Mouse (Mus musculus) cerebellum, adult 9-11 months (tissue): Measurements from ENCODE around the gene Trim3.
A peak's percentile ranks its signal among the peaks of the same experiment; 100 is the strongest.

ENCODE experiments used
- DNase-seq: peaks from one replicate; pipeline ENCODE4 v3.0.0; 2022

The Trim3 gene

DNA sequence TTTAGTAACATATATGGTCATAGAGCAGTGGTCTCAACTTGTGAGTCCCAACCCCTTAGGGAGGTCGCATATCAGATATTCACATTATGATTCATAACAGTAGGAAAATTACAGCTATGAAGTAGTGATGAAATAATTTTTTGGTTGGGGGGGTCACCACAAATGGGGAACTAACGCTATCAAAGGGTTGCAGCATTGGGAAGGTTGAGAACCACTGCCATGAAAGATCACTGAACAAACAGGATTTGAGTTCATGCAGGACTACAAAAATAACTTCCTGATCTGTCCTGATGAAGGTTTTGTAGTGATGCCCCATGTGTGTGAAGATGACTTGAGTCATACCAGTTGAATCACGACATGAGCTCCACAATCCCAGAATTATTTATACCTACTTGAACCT lies 24.9 kb downstream of the Trim3 start:
- DNase-seq = no peak

DNA sequence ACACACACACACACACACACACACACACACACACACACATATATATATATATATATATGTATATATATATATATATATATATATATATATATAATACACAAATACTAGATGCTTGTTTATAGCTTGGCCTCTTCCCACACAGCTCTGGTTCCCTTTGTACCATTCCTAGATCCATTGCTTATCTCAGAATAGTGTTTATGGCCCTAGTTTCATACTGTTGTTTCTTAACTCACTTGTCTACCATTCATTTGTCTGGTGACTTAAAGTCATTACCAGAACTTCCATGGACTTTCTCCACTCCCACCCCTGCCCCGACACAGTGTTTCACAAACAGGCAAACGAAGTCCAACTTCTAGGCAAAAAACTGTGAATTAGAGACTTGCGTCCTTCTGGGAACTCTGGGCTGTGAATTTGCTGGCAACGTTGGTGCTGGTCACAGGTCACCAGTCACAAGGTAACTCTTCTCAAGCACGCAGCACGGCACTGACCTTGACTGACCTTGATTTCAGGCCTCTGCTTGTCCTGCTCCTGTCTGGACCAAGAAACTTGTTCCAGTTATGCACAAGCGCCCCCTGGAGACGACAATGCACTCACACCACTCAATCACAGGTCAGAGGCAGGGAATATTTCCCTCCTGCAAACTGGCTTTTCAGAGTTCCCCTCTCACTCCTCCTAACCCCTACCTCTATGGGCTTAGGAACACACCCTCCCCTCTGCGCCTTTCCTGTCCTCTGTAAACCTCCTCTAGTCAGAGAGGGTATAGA lies 30.3 kb downstream of the Trim3 start:
- peak; percentile 74 for DNase-seq

DNA sequence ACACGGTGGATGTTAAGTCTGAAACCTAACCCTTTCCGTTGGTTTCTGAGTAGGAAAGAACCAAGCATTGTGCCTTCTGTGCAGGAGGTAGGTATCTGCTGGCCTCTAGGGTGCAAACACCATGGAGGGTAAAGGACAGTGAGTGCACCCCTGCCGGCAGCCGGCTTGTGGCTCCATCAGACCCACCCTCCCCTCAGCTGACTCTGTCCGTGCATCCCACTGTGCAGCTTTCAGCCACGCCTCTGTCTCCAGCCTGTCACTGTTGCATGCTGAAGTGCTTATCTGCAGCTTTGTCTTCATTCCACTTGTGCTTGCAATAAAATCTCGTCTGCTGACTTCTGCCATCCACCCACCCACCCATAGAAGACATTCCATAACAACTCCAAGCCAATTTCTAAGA lies 43.3 kb downstream of the Trim3 start:
- no peak for DNase-seq

DNA sequence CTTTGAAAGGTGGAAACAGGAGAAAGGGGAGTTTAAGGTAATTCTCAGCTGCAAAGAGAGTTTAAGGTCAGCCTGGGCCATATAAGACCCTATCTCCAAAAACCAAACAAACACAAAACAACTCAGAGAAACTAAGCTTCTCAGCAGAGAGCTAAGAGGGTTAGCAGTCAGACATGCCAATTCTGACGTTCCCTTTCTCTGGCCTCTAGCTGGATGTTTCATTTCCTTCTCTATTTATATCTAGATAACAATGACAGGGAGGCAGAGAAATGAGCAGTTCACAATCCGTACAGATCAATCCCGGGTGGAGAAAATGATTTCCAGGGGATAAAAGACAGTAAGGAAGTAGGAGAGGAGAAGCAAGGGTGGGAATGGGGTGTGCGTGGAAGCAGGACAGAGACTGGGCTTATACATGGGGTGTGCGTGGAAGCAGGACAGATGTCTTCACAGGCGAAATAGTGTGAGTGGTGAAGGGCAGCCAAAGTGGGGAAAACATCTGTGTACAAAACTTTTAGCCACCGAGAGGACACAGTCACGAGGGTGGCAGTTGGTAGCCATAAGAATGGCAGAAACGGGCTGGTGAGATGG lies 45.0 kb downstream of the Trim3 start:
- no peak for DNase-seq

DNA sequence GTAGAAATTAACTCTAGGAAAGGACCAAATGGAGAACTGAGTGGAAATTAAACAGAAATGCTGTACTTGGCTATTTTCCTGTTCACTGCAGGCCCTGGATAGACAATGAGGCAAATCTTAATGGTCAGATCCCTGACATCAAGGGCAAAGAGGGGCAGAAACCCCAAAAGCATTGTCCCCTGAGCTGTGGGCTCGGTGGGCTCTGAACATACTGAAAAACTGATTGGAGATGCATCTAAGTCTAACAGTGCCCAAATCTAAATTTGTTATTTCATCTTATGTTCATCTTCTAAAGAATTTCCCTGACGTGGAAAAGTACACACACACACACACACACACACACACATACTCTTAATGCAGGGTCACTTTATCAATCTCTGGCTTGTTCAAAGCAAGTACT lies 51.4 kb downstream of the Trim3 start:
- no peak for DNase-seq

DNA sequence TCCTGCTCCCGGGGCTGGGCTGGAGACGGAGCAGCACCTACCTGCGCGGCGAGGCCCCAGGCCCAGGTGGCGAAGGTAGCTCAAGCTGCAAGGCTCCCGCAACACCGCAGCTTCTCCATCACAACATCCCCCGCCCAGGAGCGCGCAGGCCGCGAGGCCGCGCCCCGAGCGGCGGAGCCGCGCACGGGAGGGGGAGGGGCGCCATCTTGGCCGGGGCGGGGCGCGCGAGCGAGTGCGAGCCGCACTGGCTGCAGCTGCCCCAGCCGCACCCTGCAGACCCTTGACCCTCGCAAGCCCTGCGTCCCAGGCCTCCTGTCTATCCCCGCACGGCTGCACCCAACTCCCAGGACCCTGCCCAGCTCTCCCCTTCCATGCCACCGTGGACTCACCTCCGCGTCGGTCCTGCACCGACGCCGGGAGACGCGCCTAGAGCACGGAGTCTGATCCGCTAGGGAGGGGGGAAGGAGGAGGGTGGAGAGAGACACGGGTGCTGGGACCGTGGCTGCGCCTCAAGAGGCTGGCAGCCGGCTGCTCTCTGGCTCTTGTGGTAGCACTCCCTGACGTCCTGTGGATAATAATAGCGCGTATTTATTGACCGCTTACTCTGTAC lies 52.2 kb downstream of the Trim3 start, which contains the start of gene Apbb1:
Gene Apbb1 (minus strand): TSS at position 560 of the 610 bp plus-strand sequence.
- peak; percentile 93 for DNase-seq

DNA sequence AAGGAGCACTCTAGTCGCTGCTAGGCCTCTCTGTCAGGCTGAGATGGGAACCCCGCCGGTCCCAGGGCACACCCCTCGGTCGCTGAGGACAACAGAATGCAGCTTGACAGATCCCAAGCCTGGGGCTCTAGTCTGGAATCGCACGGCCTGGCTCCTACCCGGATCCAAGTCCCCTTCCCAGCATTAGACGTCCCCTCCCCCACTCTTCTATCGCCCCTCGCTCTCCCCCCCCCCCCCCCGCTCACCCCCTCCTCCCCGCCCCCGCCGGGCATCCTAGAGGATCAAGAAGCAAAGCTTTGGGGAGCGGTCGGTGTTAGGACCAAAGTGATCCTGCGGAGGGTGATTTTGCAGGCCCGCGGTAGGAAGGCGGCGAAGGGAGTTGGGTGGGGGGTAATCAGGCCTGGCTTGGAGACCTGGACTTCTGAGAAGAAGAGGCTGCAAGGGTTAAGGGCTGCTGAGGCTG lies 52.7 kb downstream of the Trim3 start:
- DNase-seq = peak; percentile 69

DNA sequence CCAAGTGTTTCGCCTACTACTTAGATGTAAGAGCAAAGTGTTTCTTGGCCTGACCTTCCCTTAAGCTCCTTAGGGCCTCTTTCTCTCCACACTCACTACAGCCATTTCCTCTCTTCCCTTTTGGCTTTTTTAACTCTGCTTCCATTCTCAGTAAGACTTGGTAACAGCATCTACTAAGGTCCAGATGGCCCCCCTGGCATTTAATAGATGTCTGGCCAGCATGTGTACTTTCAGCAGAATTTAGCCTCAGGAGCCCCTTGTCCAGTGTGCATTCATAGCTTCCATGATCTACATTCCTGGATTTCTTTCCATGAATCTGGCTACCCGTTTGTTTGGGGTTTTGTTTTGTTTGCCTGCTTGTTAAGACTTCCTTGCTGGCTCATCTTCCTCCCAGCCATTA lies 54.9 kb downstream of the Trim3 start:
- DNase-seq = peak; percentile 57

DNA sequence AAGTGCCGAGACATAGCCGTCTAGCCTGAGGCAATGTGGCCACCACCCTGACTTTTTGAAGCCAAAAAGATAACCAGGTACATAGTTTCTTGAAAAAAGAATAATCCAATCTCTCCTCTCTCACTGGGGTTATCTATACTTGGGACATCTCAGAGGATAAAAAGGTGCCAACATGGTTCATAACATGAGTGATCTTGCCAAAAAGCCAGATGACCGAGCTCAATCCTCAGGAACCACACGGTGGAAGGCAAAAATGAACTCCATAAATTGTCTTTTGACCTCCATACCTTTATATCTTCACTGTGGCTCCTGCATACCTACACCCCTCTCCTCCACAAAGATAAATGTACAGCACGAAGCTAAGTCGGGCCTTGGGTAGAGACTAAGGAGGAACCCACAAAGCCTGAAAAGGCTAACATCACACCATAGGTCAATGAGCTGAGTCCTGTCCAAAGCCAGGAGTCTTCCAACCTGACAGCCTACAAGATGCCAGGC lies 55.9 kb downstream of the Trim3 start:
- peak; percentile 51 for DNase-seq

DNA sequence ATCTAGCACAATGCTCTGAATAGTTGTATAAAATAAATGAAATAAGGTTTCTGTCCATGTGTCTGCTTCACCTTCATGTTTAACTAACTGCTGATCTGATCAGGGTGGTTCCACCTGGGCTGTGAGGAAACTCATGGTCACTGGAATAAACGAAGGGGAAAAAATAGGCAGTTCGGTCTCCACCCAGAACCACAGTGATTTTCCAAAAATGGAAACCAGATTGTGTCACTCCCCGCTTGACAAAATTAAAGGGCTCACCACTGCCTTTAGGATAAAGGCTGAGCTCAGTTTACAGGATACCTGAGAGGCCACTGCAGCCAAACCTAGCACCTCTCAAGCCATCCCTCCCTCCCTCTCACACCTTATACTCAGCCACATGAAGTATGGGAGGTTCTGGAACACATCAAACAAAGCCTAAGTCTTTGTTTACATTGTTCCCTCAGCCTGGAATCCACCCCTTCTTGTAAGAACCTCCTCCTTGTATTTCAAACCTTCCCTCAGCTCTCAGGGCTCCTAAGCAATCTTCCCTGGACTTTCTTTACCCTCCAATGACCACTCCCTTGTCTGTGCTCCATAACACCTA lies 57.1 kb downstream of the Trim3 start:
- DNase-seq = no peak

DNA sequence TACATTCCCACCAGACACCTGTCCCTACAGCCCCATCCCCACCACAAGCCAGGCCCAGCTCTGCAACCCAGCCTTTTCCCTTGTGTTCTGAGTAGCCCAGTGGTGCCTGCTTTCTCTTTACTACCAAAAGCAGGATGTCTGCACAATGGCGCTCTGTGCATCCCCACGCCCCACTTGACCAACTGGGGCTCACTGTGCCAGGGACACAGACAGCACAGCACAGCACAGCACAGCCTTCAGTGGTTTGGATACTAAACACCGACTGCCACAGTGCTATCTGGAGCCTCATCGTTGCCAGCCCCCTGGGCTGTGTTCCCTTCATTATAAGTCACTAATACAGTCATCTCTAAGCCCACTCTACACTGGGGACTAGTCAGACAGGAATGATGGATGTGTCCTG lies 58.8 kb downstream of the Trim3 start:
- DNase-seq = no peak

DNA sequence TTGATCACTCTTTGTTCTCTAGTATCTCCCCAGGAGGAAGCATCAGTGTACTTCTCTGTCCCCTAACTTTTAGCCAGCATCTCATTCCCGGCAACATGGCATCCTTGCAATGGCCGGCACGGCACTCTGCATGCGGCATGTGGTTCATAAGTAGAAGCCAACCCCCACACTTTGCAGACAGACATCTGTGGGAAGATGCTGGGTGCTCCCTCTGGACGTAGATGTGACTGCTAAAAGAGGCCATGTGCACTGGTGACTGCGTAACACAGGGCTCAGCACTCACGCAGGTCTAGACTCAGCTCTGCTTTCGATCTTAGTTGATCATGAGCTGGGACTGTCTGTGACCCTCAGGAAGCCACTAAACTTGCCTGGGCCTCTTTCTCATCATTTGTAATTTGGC lies 60.4 kb downstream of the Trim3 start:
- DNase-seq = no peak

DNA sequence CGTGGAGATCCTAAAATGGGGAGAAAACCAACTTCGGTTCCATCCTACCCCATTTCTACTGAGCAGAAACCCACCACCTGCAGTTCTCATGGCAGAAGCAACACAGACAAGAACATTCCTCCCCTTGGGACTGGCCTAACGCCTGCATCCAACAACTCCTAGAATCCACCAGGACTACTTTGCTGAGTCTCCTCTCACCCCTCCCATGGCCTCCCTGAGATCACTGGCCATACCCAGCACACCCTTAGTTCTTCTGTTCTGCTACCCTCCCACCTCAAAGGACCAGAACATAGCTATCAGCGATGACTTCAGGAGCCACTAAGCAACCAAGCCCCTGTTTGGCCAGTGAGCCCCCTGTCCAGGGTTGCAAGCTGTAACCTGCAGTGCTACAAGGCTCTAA lies 62.6 kb downstream of the Trim3 start:
- no peak for DNase-seq

DNA sequence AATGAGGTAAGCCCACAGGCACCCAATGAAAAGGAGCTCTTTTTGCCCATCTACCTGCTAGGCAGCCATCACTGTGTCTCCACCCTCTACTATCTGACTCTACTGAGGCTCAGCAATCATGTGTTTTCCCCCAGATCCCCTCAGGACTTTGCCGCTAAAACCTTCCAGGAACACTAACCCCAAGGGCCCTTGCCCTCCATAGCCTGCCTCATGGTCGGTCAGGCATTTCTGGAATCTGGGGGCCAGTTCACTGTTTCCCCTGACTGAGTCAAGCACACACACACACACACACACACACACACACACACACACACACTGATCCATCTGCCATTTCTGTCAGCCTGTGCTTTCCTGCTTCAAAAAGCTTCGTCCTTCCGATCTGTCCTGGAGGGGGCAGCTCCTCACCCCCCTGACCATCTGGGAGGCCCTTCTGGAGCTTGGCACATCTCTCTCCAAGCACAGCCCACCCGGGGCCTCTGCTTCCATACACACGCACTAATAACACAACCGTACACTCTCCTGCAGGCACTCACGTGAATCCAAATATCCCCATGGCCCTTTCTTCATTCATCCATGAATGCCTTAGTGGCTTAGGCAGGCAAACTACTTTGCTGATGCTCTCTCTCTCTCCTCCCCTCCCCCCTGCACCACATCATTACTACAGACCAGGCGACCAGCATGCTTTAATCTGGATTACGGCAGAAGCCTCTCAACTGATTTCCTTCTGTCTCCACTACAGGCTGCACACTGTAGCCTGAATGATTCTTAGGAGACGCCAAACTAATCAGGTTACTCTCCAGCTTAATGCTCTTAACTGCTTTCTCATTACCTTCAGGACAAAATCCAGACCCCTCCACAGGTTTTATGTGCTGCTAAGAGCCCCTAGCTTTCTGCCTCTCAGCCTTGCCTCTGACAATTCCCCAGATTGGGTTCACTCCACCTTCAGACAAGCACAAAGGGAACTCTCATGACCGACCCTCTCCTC lies 63.6 kb downstream of the Trim3 start:
- peak; percentile 95 for DNase-seq

DNA sequence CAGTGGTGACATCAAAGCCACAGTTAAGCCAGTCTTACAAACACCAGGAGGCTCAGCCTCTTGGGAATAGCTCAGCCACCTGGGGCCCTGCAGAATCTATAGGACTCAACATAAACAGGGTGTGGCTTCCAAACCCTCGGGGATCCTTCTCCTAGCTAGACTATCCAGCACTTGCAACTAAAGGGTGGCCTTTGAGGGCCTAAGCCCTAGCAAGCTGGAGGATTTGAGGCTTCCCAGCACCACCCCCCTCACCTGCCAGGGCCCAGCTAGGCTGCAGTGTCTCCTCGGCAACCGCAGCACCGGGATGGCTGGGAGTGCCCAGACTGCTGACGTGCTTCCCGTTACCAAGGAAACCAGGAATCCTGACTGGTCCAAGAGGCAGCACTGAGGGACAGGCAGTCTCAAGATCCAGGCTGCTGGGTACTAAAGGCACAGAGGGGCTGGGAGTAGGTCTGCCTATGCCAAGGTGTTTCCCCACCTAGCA lies 64.3 kb downstream of the Trim3 start:
- peak; percentile 92 for DNase-seq

DNA sequence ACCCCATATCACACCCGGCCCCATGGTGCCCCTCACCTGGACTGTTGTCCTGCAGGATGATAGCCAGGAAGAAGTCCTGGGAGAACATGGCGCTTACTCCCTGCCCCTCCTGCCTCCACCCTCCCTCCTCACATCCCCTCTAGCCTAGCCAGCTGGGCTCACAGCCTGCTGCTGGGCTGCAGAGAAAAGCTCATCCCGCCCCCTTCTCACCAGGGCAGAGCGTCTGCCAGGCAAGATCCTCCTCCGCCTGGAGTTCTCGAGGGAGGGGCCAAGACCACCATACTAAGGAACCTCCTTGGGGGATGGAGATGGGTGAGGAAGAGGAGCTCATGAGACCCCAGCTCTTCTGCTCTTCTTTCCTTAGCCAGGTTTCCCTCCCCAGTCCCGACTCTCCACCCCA lies 64.8 kb downstream of the Trim3 start:
- peak; percentile 86 for DNase-seq

DNA sequence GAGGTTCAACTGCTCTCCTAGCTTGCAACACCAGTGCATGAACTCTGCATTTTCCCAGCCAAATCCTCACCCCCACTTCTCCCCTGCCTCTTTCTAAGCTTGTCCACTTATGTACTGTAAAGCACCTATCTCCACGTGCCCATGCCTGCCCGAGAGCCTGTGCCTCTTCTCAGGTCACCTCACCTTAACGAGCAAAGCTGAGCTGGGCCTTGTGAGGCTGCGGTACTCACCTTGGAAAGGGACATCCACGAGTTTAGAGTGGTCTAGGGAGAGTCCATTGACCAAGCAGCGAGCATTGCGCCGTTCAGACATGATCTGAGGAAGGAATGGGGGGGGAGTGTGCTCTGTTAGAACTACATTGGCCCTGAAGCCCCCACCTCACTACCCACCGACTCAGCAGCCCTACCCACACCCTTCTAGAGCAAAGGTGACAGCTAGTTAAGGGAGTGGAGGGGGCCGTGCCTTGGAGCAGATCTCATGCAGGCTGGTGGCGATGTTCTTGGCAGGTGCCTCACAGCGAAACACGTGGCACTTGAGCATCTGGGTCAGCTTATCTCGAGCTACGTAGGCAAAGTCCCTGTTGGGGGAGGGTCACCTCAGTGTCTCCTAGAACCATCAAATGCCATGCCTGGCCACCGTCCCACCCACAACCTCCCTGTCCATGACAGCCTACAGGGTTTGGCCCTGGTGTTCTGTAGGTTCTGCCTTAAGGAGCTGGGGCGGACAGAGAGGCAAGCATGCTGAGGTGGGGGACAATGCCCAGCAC lies 68.1 kb downstream of the Trim3 start:
- no peak for DNase-seq

DNA sequence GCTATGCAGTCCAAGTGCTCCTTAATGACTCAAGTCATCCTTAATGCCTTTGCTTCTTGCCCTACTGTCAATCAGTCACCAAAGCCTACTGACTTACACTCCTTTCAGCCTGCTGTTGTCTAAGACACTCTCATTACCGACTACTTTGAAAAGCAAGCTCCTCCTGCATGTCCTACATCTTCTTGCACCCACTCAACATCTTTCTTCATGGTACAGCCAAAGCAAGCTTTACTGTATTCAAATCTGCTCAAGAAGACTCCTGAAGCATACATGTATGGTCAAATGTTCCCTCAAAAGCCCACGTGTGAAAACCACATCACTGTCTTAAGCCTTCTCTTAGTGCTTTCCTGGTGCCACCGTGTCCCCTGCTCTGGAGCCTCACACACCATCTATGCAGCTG lies 70.0 kb downstream of the Trim3 start:
- no peak for DNase-seq

DNA sequence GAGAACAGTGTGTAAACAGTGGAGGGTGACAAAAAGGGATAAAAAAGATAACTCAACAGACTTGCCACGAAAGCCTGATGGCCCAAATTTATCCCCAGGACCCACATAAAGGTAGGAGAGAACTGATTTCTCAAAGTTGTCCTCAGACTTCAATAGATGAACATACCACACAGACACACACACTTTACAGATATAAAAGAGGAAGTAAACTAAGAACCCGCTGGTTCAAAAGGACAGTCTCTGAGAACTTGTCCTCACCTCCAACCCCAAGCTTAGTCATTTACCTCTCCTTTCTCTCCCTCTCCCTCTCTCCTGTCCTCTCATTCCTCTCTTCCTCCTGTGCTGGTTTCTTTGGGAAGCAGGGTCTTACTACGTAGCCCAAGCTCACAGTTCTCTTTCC lies 71.1 kb downstream of the Trim3 start:
- DNase-seq = no peak

DNA sequence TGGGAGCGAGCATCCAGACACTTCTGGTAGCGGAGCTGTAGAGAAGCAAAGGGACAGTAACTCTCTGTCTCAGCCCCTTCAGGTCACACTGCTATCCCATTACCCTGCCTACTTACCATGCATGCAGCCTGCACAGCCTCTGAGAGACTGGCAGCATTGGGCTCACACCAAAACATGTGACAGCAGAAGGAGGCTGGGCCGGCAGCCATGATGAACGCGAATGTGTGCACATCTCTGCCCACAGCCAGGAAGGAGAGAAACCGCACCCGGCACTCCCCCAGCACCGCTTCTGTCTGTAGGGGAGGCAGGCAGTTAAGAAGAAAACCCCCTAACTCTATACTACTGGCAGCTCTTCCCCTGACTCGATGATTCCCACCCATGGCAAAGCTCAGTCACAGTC lies 74.4 kb downstream of the Trim3 start:
- DNase-seq = no peak

DNA sequence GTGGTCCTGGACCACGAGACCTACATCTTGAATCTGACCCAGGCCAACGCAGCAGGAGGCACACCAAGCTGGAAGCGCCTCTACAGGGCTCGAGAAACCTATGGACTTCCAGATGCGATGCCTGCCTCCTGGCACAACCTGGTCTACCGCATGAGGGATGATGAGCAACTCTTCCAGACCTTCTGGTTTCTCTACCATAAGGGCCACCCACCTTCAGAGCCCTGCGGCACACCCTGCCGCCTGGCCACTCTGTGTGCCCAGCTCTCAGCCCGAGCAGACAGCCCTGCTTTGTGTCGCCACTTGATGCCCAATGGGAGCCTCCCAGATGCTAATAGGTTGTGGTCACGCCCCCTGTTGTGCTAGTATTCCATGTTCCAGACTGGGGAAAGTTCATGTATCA lies 75.7 kb downstream of the Trim3 start:
- no peak for DNase-seq

DNA sequence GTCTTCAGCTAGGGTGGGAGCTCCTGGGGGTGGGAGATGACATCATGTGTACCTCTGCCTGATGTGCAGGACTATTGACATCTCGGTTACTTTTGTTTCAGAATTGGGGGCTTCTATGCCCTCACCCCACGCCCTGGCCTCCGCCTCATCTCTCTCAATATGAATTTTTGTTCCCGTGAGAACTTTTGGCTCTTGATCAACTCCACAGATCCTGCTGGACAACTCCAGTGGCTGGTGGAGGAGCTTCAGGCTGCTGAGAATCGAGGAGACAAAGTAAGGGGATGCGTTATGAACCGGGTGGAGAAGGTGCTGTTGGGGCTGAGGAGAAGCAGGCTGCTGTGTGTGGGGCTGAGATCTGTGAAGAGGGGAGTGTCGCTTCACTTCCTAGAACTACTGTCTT lies 77.0 kb downstream of the Trim3 start:
- no peak for DNase-seq
